Mouse (Mus musculus) kidney, adult 2 months (tissue): ENCODE measurements around the gene Fig4. TPM values are rescaled to one million over a fixed set of nuclear protein-coding genes. Genes with fewer than 3 reads are reported as not detected.
A peak's percentile ranks its signal among the peaks of the same experiment; 100 is the strongest.

Experiments
- DNase-seq: peaks from one replicate; pipeline ENCODE4 v3.0.0; 2021
- H3K27ac ChIP-seq: fragments of 200-500 bp; 2 replicates; pipeline ENCODE4 v1.5.1; 2012; ENCODE audit warnings: low read depth, low read length, control low read depth, inconsistent platforms; ENCODE audit not compliant: insufficient read depth
- H3K27me3 ChIP-seq: fragments of 200-500 bp; replicated peaks from 2 replicates; pipeline ENCODE4 v1.6.1; 2012; ENCODE audit warnings: mild to moderate bottlenecking, moderate library complexity, low read length, inconsistent platforms; ENCODE audit not compliant: control insufficient read depth, insufficient read depth
- H3K36me3 ChIP-seq: fragments of 200-500 bp; 2 replicates; pipeline ENCODE4 v1.6.1; 2012; ENCODE audit warnings: mild to moderate bottlenecking, moderate library complexity, low read length, inconsistent platforms; ENCODE audit not compliant: control insufficient read depth, insufficient read depth
- H3K4me1 ChIP-seq: fragments of 200-500 bp; 2 replicates; pipeline ENCODE4 v1.6.1; 2011; ENCODE audit warnings: low read length; ENCODE audit not compliant: control insufficient read depth, insufficient read depth
- H3K4me3 ChIP-seq: fragments of 200-500 bp; 2 replicates; pipeline ENCODE4 v1.5.1; 2011; ENCODE audit warnings: mild to moderate bottlenecking, low read depth, low read length, control low read depth; ENCODE audit not compliant: insufficient read depth
- CTCF ChIP-seq: fragments of 200-500 bp; conservative IDR thresholded peaks from 2 replicates; pipeline ENCODE4 v1.5.1; 2011; ENCODE audit warnings: low read depth, mild to moderate bottlenecking, control low read depth, low read length, moderate library complexity, mixed read lengths; ENCODE audit not compliant: insufficient read depth, insufficient read length
- POLR2A ChIP-seq: fragments of 200-500 bp; IDR thresholded peaks from one replicate; pipeline ENCODE4 v1.6.1; 2011; ENCODE audit warnings: low read depth, low read length, control low read depth
- whole genome bisulfite sequencing: fragments of 180-500 bp; shearing (Covaris S2); methylation state at CpG from one replicate; pipeline ENCODE4 v1.1.7; 2018; 5-methylcytosine and 5-hydroxymethylcytosine counted together
- polyA plus RNA-seq: library from polyadenylated mRNA; depleted of rRNA; stranded (reverse); fragments of >200 nt; gene quantifications from 2 replicates; pipeline ENCODE4 v1.2.3, GENCODE M21; 2012

The Fig4 gene
- polyA plus RNA-seq, 1 experiment: 13.4 TPM

DNA sequence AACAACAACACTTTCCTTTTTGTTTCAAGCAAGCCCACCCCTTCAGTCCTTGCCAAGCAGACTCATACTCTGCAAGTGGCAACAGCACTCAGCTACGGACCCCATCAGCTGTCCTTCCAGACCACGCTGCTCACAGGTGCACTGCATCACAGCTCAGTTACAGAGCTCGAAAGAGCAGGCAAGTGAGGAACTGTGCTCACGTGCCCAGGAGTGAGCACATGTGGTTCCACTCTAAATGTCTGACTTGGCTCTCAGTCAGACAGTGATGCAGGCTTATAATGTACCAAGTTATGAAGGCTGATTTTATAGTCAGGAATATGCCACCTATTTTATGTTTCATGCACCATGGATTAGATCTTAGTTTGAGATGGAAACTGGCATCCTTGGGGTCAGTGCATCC, 79.6 kb downstream of the Fig4 start:
- no peak overlapping the region for H3K27ac ChIP-seq
- no peaks in the 10 kb centered on the region for H3K27me3 ChIP-seq
- TF ChIP-seq POLR2A: no peak
- TF ChIP-seq CTCF: no peak
- DNase-seq: no peak
- no peaks in the 10 kb centered on the region for H3K4me1 ChIP-seq
- no peaks in the 10 kb centered on the region for H3K36me3 ChIP-seq
- WGBS: 70% methylated on average over 4 of the region's 4 CpGs
- no peak overlapping the region for H3K4me3 ChIP-seq

DNA sequence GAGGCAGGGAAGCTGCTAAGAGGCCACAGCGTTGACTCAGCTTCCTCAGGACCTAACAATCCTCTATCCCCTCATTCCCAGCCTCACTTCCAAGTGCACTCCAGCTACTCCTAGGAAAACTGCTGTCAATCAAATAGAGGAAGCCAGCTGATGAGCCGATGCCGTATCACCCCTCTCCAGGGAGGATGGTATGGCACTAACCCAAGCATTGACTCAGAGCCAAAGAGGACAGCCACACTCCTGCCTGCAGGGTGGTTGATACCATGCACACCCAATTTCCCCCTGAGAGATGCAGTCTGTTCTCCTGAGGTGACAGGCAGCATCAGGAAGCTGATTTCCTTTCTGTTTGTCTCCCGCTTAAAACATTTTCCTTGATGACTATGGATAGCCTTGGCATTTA, 81.9 kb downstream of the Fig4 start:
- no peaks in the 10 kb centered on the region for H3K4me1 ChIP-seq
- DNase-seq: peak; percentile 1
- no peak overlapping the region for H3K4me3 ChIP-seq
- TF ChIP-seq CTCF: no peak
- TF ChIP-seq POLR2A: no peak
- 68% methylated on average over 4 of the region's 4 CpGs for WGBS
- no peaks in the 10 kb centered on the region for H3K27me3 ChIP-seq
- H3K36me3 ChIP-seq: no peaks in the 10 kb centered on the region
- H3K27ac ChIP-seq: no peak overlapping the region

DNA sequence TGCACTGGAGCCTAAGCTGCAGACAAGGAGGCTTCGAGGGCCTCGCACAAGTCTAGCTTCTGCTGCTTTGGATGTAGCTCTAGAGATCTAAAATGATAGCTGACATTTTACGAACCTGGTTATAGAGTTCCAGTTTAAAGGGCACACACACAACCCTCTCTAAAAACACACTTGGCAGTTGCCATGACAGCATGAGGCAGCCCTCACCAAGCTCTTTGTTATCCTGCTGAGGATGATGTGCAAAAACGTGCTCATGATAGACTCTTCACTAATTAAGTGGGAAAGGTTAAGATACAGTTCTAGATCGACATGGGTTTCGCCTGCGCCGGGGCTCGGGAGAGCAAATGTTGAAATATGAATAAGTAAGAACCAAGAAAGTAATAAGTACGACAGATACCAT, 84.2 kb downstream of the Fig4 start:
- 89% methylated on average over 10 of the region's 10 CpGs for WGBS
- TF ChIP-seq CTCF (no peak), POLR2A (no peak)
- H3K36me3 ChIP-seq: no peaks in the 10 kb centered on the region
- H3K4me1 ChIP-seq: no peaks in the 10 kb centered on the region
- no peak for DNase-seq
- H3K27me3 ChIP-seq: no peaks in the 10 kb centered on the region
- no peak overlapping the region for H3K4me3 ChIP-seq
- H3K27ac ChIP-seq: no peak overlapping the region

DNA sequence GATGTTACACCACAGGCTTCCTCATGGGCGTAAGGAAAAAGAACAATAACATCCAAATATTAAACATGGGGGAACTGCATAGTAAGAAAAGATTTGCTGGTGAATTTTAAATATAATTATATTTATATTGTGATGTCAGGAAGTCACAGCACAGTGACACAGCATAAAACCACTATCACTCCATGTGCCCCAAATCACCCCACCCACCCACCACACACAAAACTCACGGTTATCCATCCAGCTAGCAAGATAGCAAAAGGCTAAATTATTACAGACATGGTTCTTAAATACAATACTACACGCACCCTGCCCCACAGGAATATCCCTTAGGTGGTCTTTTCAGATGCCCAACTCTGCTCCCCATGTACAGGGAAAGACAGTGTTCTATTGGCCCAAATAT, 89.0 kb downstream of the Fig4 start:
- Histone ChIP-seq H3K36me3 (no peaks in the 10 kb centered on the region), H3K27ac (no peak overlapping the region), H3K27me3 (no peaks in the 10 kb centered on the region), H3K4me3 (no peak overlapping the region), H3K4me1 (no peaks in the 10 kb centered on the region)
- TF ChIP-seq POLR2A (no peak), CTCF (no peak)
- no peak for DNase-seq
- WGBS: 88% methylated on average over 3 of the region's 3 CpGs

DNA sequence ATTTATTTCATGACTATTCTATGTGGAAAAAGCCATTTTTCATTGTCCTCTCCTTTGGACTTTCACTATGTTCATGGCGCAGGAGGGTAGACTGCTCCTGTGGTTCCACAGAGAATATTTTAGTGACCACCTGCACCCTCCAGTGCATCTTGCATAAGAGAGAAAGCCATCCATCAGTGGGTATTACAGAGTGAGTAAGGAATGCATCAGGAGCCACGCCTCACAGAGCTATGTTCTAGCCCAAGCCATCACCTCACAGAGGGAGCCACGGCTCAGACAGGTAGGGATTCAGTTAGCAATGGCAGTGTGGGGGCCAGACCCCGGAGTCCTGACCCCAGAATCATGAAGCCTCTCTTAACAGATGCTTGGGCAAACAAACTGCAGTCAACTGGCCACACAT, 93.5 kb downstream of the Fig4 start:
- DNase-seq: no peak
- no peak overlapping the region for H3K4me3 ChIP-seq
- H3K27me3 ChIP-seq: no peaks in the 10 kb centered on the region
- H3K36me3 ChIP-seq: no peaks in the 10 kb centered on the region
- H3K4me1 ChIP-seq: no peaks in the 10 kb centered on the region
- no peak overlapping the region for H3K27ac ChIP-seq
- TF ChIP-seq CTCF (no peak), POLR2A (no peak)
- WGBS: 74% methylated on average over 4 of the region's 4 CpGs

DNA sequence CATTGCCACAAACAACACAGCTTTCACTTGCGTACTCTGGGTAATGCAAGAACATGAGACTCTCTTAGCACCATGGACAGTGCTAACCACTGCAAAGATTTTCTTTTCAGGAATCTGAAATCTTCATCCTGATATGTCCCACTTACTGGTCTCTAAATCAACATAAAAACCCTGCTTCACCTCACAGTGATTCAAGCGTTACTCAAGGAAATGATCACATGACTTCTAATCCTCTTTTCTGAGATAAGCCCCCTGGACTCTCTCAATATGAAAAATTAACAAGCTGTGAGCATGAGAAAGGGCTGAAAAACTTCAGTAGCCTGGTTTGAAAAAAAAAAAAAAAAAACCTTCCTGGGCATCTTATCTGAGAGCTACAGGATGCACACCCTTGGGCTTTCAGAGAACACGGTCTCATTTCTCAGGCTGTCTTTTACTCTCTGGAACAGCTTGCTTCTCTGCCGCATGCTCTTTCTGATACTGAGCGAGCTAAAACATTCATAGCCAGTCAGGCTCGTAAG, 94.1 kb downstream of the Fig4 start:
- Histone ChIP-seq H3K27ac (no peak overlapping the region), H3K4me1 (no peaks in the 10 kb centered on the region), H3K36me3 (no peaks in the 10 kb centered on the region), H3K27me3 (no peaks in the 10 kb centered on the region), H3K4me3 (no peak overlapping the region)
- 84% methylated on average over 6 of the region's 6 CpGs for WGBS
- no peak for DNase-seq
- TF ChIP-seq POLR2A: no peak
- no peak for TF ChIP-seq CTCF

DNA sequence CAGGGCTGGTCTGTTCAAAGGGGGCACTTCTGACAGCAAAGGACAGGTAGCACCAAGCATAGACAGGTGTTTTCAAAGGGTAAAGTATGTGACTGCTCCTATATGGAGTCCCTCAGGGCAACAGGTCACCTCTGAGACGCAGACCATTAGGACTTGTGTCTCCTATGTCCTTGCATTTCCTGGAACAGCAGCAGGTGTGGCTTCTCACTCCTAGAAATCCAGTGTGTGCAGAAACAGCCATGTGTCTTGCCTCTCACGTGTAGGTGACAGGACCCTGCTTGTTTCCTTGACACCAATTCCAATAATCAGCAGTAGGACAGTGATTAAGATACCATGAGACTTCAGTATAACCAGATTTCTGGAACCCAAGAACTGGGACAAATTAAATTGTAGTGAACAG, 97.4 kb downstream of the Fig4 start:
- Histone ChIP-seq H3K4me3 (no peak overlapping the region), H3K36me3 (no peaks in the 10 kb centered on the region), H3K27ac (no peak overlapping the region), H3K4me1 (no peaks in the 10 kb centered on the region), H3K27me3 (no peaks in the 10 kb centered on the region)
- DNase-seq: no peak
- whole genome bisulfite sequencing: 57% methylated on average over 2 of the region's 2 CpGs
- no peak for TF ChIP-seq POLR2A
- TF ChIP-seq CTCF: no peak
